Mouse (Mus musculus): ENCODE results near the gene Rplp1.

GRCm38 (mm10) chr9:61917436-61917835 lies 3.1 kb upstream of the Rplp1 start:
- TF ChIP-seq CTCF (IDR thresholded peaks at IDR 0.05; ENCODE audit: low read depth, low read length), result no peak
- TF ChIP-seq EP300 (IDR thresholded peaks at IDR 0.05; ENCODE audit: insufficient read depth, low read depth, low read length), result no peak
- no peak for TF ChIP-seq POLR2A (IDR thresholded peaks at IDR 0.05; ENCODE audit: insufficient read depth, low read length)
